Mouse (Mus musculus): ENCODE measurements around the gene Tom1l2. TPM values are rescaled to one million over a fixed set of nuclear protein-coding genes. Genes with fewer than 3 reads are reported as not detected.

The Tom1l2 gene
- total RNA-seq (2021), result 10 to 100 TPM; 63.0 to 80.7 TPM
- long read RNA-seq, experiment 1, full-length matches to known transcripts, result 21 of 40 reads
- long read RNA-seq, experiment 1, partial matches to known transcripts, result 1 of 40 reads
- long read RNA-seq, experiment 1, other reads (novel, unspliced or antisense), result 18 of 40 reads
- long read RNA-seq, experiment 2, partial matches to known transcripts, result 2 of 75 reads
- long read RNA-seq, experiment 2, other reads (novel, unspliced or antisense), result 72 of 75 reads

- DNase-seq (ENCODE audit: low spot score in 2 of 2), result peak; percentile 92 to 94
These were observed at the start of gene Tom1l2, which contains the start of gene Drc3 for GRCm38 (mm10) chr11:60352559-60353411. Gene Tom1l2 (minus strand): TSS chr11:60352905. Gene Drc3 (plus strand): TSS chr11:60353329.

- DNase-seq (ENCODE audit: low spot score in 2 of 2), result no peak
These were observed 44.5 kb upstream of the Tom1l2 start for GRCm38 (mm10) chr11:60397172-60397571.

GRCm38 (mm10) chr11:60396546-60396945 lies 43.8 kb upstream of the Tom1l2 start:
- DNase-seq (ENCODE audit: low spot score in 2 of 2), result peak in 1 of 2 experiments; percentile 28

- no peak for DNase-seq (ENCODE audit: low spot score in 2 of 2)
These were observed 38.6 kb upstream of the Tom1l2 start for GRCm38 (mm10) chr11:60391346-60391745.

- DNase-seq (ENCODE audit: low spot score in 2 of 2), result no peak
These were observed 35.2 kb upstream of the Tom1l2 start for GRCm38 (mm10) chr11:60387944-60388343.

- no peak for DNase-seq (ENCODE audit: low spot score in 2 of 2)
These were observed 33.2 kb upstream of the Tom1l2 start for GRCm38 (mm10) chr11:60385946-60386345.

GRCm38 (mm10) chr11:60384762-60385421 lies 32.2 kb upstream of the Tom1l2 start:
- no peak for DNase-seq (ENCODE audit: low spot score in 2 of 2)

GRCm38 (mm10) chr11:60383518-60383917 lies 30.8 kb upstream of the Tom1l2 start:
- DNase-seq (ENCODE audit: low spot score in 2 of 2), result no peak

- no peak for DNase-seq (ENCODE audit: low spot score in 2 of 2)
These were observed 21.8 kb upstream of the Tom1l2 start for GRCm38 (mm10) chr11:60374481-60374880.

GRCm38 (mm10) chr11:60370431-60370830 lies 17.7 kb upstream of the Tom1l2 start:
- no peak for DNase-seq (ENCODE audit: low spot score in 2 of 2)

- DNase-seq (ENCODE audit: low spot score in 2 of 2), result no peak
These were observed 16.7 kb upstream of the Tom1l2 start for GRCm38 (mm10) chr11:60369448-60369847.

- DNase-seq (ENCODE audit: low spot score in 2 of 2), result no peak
These were observed 16.2 kb upstream of the Tom1l2 start for GRCm38 (mm10) chr11:60368909-60369308.

- DNase-seq (ENCODE audit: low spot score in 2 of 2), result no peak
These were observed 14.6 kb upstream of the Tom1l2 start for GRCm38 (mm10) chr11:60367256-60367655.

- DNase-seq (ENCODE audit: low spot score in 2 of 2), result no peak
These were observed 13.7 kb upstream of the Tom1l2 start for GRCm38 (mm10) chr11:60366239-60367019.

- no peak for DNase-seq (ENCODE audit: low spot score in 2 of 2)
These were observed 8.0 kb upstream of the Tom1l2 start for GRCm38 (mm10) chr11:60360631-60361201.

GRCm38 (mm10) chr11:60359936-60360335 lies 7.2 kb upstream of the Tom1l2 start:
- no peak for DNase-seq (ENCODE audit: low spot score in 2 of 2)

GRCm38 (mm10) chr11:60359138-60359537 lies 6.4 kb upstream of the Tom1l2 start:
- DNase-seq (ENCODE audit: low spot score in 2 of 2), result no peak

- DNase-seq (ENCODE audit: low spot score in 2 of 2), result no peak
These were observed 5.8 kb upstream of the Tom1l2 start for GRCm38 (mm10) chr11:60358548-60358947.

- DNase-seq (ENCODE audit: low spot score in 2 of 2), result no peak
These were observed 4.4 kb upstream of the Tom1l2 start for GRCm38 (mm10) chr11:60357116-60357515.

GRCm38 (mm10) chr11:60355952-60356351 lies 3.2 kb upstream of the Tom1l2 start:
- no peak for DNase-seq (ENCODE audit: low spot score in 2 of 2)

- DNase-seq (ENCODE audit: low spot score in 2 of 2), result no peak
These were observed 757 bp downstream of the Tom1l2 start for GRCm38 (mm10) chr11:60351925-60352371.

All from adrenal gland, adult 18-20 months (tissue).